Mouse (Mus musculus): ENCODE data around the gene Zfp472.
"Not testable (repeated sequence)": the region's sequence is repeated elsewhere in the genome, so short reads cannot be mapped to it uniquely, and the experiment has no call there.

Gene Zfp472

GRCm38 (mm10) chr17:33020434-33020833, 54.8 kb downstream of the Zfp472 start:
- DNase-seq: not testable (repeated sequence)

All from kidney, adult 8-10 months (tissue).